8 mouse cellular contexts compared by ENCODE assay signal in the genomic region with DNA sequence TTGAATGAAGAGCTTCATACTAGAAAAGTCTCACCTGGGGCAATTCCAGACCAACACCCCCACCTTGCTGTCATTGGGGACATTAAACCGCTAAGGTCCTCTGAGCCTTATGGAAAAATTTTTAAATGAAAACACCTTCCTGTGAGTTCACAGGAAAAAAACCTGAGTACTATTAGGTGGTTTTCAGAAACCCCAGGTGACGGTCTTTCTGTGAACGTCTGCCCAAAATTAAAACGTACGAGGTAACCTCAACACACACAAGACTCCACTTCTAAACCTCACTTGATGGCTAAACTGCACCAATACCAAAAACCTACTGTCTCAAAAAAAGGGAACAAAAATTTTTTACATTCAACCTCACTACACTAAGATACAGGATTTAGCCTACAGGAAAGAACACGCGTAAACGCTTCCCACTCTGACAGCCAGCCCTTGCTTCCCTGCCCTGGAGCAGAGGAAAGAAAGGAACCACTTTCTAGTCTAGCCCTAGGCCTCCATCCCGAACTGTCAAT. TPM values are rescaled to one million over a fixed set of nuclear protein-coding genes. Genes with fewer than 3 reads are reported as not detected.
DNase-seq lines count a peak whose midpoint lies in the region; ATAC-seq and TF ChIP-seq lines count a peak whose summit lies in the region.

No protein-coding gene starts in this region.

- H3K4me1 ChIP-seq in heart, embryonic 14.5 days (ENCODE audit: control insufficient read depth in 2 of 2, insufficient read depth in 2 of 2, low read length in 2 of 2) = peaks cover 25 to 47% of the 10 kb centered on the region in 2 experiments
- H3K4me1 ChIP-seq in MEL (ENCODE audit: control insufficient read depth in 1 of 2, insufficient read depth in 2 of 2, low read length in 2 of 2) = peaks cover 2 to 15% of the 10 kb centered on the region in 2 experiments; a peak in 3 of 4 replicates
- peaks cover 70% of the 10 kb centered on the region for H3K4me1 ChIP-seq in hindbrain, embryonic 10.5 days (replicated peaks)
- peaks cover 36% of the 10 kb centered on the region for H3K4me1 ChIP-seq in midbrain, embryonic 11.5 days (ENCODE audit: control insufficient read depth, insufficient read depth, low read length)

- WGBS in heart, embryonic 14.5 days = under 1% methylated on average over 9 of the region's 9 CpGs
- 2% methylated on average over 9 of the region's 9 CpGs for WGBS in hindbrain, embryonic 10.5 days
- WGBS in midbrain, embryonic 11.5 days = 2% methylated on average over 9 of the region's 9 CpGs

- no peaks in the 10 kb centered on the region for H3K27me3 ChIP-seq in heart, embryonic 14.5 days (ENCODE audit: control insufficient read depth, insufficient read depth, low read length)
- H3K27me3 ChIP-seq in MEL (ENCODE audit: control insufficient read depth in 1 of 2, insufficient read depth in 2 of 2, low read length in 2 of 2) = no peaks in the 10 kb centered on the region
- no peaks in the 10 kb centered on the region for H3K27me3 ChIP-seq in hindbrain, embryonic 10.5 days (ENCODE audit: insufficient read depth, poor library complexity, severe bottlenecking)
- no peaks in the 10 kb centered on the region for H3K27me3 ChIP-seq in midbrain, embryonic 11.5 days (ENCODE audit: control insufficient read depth, insufficient read depth, low read length)

- no peak for TF ChIP-seq EP300 in MEL (IDR thresholded peaks at IDR 0.05; ENCODE audit: low read depth in 1 of 2, low read length in 2 of 2)

- peak overlapping the region; percentile 92 for H3K9ac ChIP-seq in heart, embryonic 14.5 days (ENCODE audit: low read length)
- peak overlapping the region; percentile 87 for H3K9ac ChIP-seq in MEL (ENCODE audit: control insufficient read depth, low read depth, low read length, poor library complexity, severe bottlenecking)
- peak overlapping the region; percentile 90 for H3K9ac ChIP-seq in midbrain, embryonic 11.5 days (ENCODE audit: low read length)

- no peak for TF ChIP-seq RAD21 in MEL (IDR thresholded peaks at IDR 0.05; ENCODE audit: low read depth, low read length)

- H3K36me3 ChIP-seq in heart, embryonic 14.5 days (ENCODE audit: control insufficient read depth, insufficient read depth, low read length) = peaks cover 6% of the 10 kb centered on the region; the same call in 1 of the 2 replicates
- H3K36me3 ChIP-seq in MEL (ENCODE audit: control insufficient read depth in 1 of 2, insufficient read depth in 2 of 2, low read length in 2 of 2) = no peaks in the 10 kb centered on the region; a peak in 1 of 4 replicates
- peaks cover 24% of the 10 kb centered on the region for H3K36me3 ChIP-seq in hindbrain, embryonic 10.5 days
- no peaks in the 10 kb centered on the region; the same call in 1 of the 2 replicates for H3K36me3 ChIP-seq in midbrain, embryonic 11.5 days (ENCODE audit: control insufficient read depth, insufficient read depth, low read length)

- 0 out of 4 replicates have a peak, but pooled peaks of 1 of the 2 experiments have one; percentile 7 for TF ChIP-seq POLR2A in MEL (IDR thresholded peaks at IDR 0.05; ENCODE audit: control insufficient read depth in 1 of 2, insufficient read depth in 1 of 2, low read depth in 1 of 2, low read length in 2 of 2, poor library complexity in 1 of 2)

- H3K9me3 ChIP-seq in heart, embryonic 14.5 days (ENCODE audit: control insufficient read depth, low read length) = no peaks in the 10 kb centered on the region
- H3K9me3 ChIP-seq in MEL (replicated peaks; ENCODE audit: insufficient read depth, low read length) = no peaks in the 10 kb centered on the region
- no peaks in the 10 kb centered on the region for H3K9me3 ChIP-seq in hindbrain, embryonic 10.5 days
- no peaks in the 10 kb centered on the region for H3K9me3 ChIP-seq in midbrain, embryonic 11.5 days (ENCODE audit: control insufficient read depth, low read length)

- peak overlapping the region; percentile 63 to 97 for H3K4me3 ChIP-seq in heart, embryonic 14.5 days (ENCODE audit: control insufficient read depth in 1 of 2, insufficient read depth in 1 of 2, low read depth in 1 of 2, low read length in 2 of 2)
- H3K4me3 ChIP-seq in MEL (ENCODE audit: control insufficient read depth in 1 of 2, insufficient read depth in 1 of 2, low read depth in 2 of 2, low read length in 2 of 2) = peak overlapping the region; percentile 56 to 73
- H3K4me3 ChIP-seq in hindbrain, embryonic 10.5 days = peak overlapping the region; percentile 97
- H3K4me3 ChIP-seq in midbrain, embryonic 11.5 days (ENCODE audit: low read depth, low read length) = peak overlapping the region; percentile 95

- peaks cover 64% of the 10 kb centered on the region for H3K79me2 ChIP-seq in MEL (ENCODE audit: control insufficient read depth, insufficient read depth, low read length, poor library complexity)

- no peak for DNase-seq in heart, adult 8-10 months (ENCODE audit: low spot score)
- DNase-seq in MEL (ENCODE audit: low read depth, low spot score) = peak; percentile 63
- no peak for DNase-seq in hindbrain, embryonic 10.5 days (ENCODE audit: low spot score)
- DNase-seq in midbrain, embryonic 11.5 days (ENCODE audit: low spot score, missing footprints) = peak; percentile 83
- DNase-seq in retina, postnatal 1 day = no peak
- no peak for DNase-seq in thymus, postnatal 25 days

- ATAC-seq in heart, embryonic 14.5 days (ENCODE audit: insufficient number of reproducible peaks, insufficient read depth, low FRiP score, low read depth) = no peak
- ATAC-seq in midbrain, embryonic 11.5 days (ENCODE audit: low FRiP score) = no peak
- no peak for ATAC-seq in monocyte, adult 5-6 weeks (replicated peaks; ENCODE audit: insufficient number of reproducible peaks, low FRiP score, low TSS enrichment, poor library complexity, severe bottlenecking)

- peak overlapping the region; percentile 84 to 97; a peak in 3 of 4 replicates for H3K27ac ChIP-seq in heart, embryonic 14.5 days (replicated peaks in 1 of 2; ENCODE audit: control insufficient read depth in 1 of 2, insufficient read depth in 1 of 2, low read depth in 2 of 2, low read length in 2 of 2)
- peak overlapping the region; percentile 74 for H3K27ac ChIP-seq in MEL (ENCODE audit: control insufficient read depth, low read depth, low read length)
- H3K27ac ChIP-seq in hindbrain, embryonic 10.5 days = peak overlapping the region; percentile 99
- H3K27ac ChIP-seq in midbrain, embryonic 11.5 days (ENCODE audit: low read depth, low read length) = peak overlapping the region; percentile 73

- no peak for TF ChIP-seq CTCF in MEL (IDR thresholded peaks at IDR 0.05 in 2 of 3, conservative IDR thresholded peaks at IDR 0.05 in 1 of 3; ENCODE audit: control insufficient read depth in 1 of 3, insufficient read depth in 1 of 3, low read depth in 2 of 3, low read length in 3 of 3, poor library complexity in 1 of 3, severe bottlenecking in 1 of 3)

- H3K4me2 ChIP-seq in heart, embryonic 14.5 days (ENCODE audit: low read length) = peak overlapping the region; percentile 76
- H3K4me2 ChIP-seq in midbrain, embryonic 11.5 days = peak overlapping the region; percentile 89

TF ChIP-seq in MEL, 35 proteins besides CTCF, POLR2A, EP300 and RAD21:
- TF ChIP-seq MYC (IDR thresholded peaks at IDR 0.05; ENCODE audit: low read depth, low read length) (peak; percentile 37; the same call in 1 of the 2 replicates), MXI1 (IDR thresholded peaks at IDR 0.05; ENCODE audit: low read depth, low read length) (peak; percentile 45), E2F4 (IDR thresholded peaks at IDR 0.05; ENCODE audit: borderline replicate concordance, low read depth, low read length) (no peak), ZNF384 (IDR thresholded peaks at IDR 0.05; ENCODE audit: low read depth, low read length) (peak; percentile 55; the same call in 1 of the 2 replicates), SIN3A (IDR thresholded peaks at IDR 0.05; ENCODE audit: low read length) (peak; percentile 43)

RNA-seq across cellular contexts. Expression of gene Nsun2, which starts 0.6 kb away (rescaled TPM):
- 61.3 and 64.2 TPM in 2 replicates for polyA plus RNA-seq in heart, embryonic 14.5 days (2014; fragmentation: Nextera tagmentation; extraction: Ambion mirVana)
- total RNA-seq in heart, adult 8-10 months (2022) = 10 to 100 TPM; 43.6 to 51.5 (median 47.4) TPM
- 303 and 311 TPM in 2 replicates for total RNA-seq in MEL (2012; rRNA removed)
- 100 to 1,000 TPM; 277 to 302 TPM for polyA plus RNA-seq in MEL (2012; ENCODE audit: insufficient read depth in 1 of 2, insufficient read length in 2 of 2, low read depth in 1 of 2, low replicate concordance in 2 of 2, missing spikeins in 1 of 2)
- polyA plus RNA-seq in hindbrain, embryonic 10.5 days (2016; fragmentation: Nextera tagmentation; extraction: Ambion mirVana) = 98.7 and 141 TPM in 2 replicates
- 122 and 125 TPM in 2 replicates for polyA plus RNA-seq in midbrain, embryonic 11.5 days (2014; fragmentation: Nextera tagmentation; extraction: Ambion mirVana)
- 73.1 to 84.0 TPM (median 80.0 TPM) in 3 replicates for total RNA-seq in monocyte, adult 5-6 weeks (2017)

RNA-seq across cellular contexts. Expression of gene Tent4a, which starts 1.5 kb away (rescaled TPM):
- polyA plus RNA-seq in heart, embryonic 14.5 days (2014; fragmentation: Nextera tagmentation; extraction: Ambion mirVana) = 5.5 and 5.6 TPM in 2 replicates
- total RNA-seq in heart, adult 8-10 months (2022) = 10 to 100 TPM; 10.6 to 14.1 (median 11.9) TPM
- total RNA-seq in MEL (2012; rRNA removed) = 11.5 and 12.2 TPM in 2 replicates
- 10 to 100 TPM in 1 of 2 experiments, not detected in 1; 18.4 TPM for polyA plus RNA-seq in MEL (2012; ENCODE audit: insufficient read depth in 1 of 2, insufficient read length in 2 of 2, low read depth in 1 of 2, low replicate concordance in 2 of 2, missing spikeins in 1 of 2)
- polyA plus RNA-seq in hindbrain, embryonic 10.5 days (2016; fragmentation: Nextera tagmentation; extraction: Ambion mirVana) = 4.8 TPM in 2 replicates
- polyA plus RNA-seq in midbrain, embryonic 11.5 days (2014; fragmentation: Nextera tagmentation; extraction: Ambion mirVana) = 6.8 and 7.5 TPM in 2 replicates
- 4.9 to 16.1 TPM (median 9.2 TPM) in 3 replicates for total RNA-seq in monocyte, adult 5-6 weeks (2017)

Comparison
In these comparisons a context has a peak if more than half of its experiments do, and no peak if none do; other contexts are left out.
1. DNase-seq: peak in MEL (single experiment) and midbrain, embryonic 11.5 days (single experiment); none in heart, adult 8-10 months (single experiment), hindbrain, embryonic 10.5 days (single experiment), retina, postnatal 1 day (single experiment) and thymus, postnatal 25 days (single experiment).
2. Peak in every context shown above with its lines, with median percentiles within 50 percentile points of each other: H3K27ac ChIP-seq, H3K4me3 ChIP-seq and H3K9ac ChIP-seq.